12 mouse cellular contexts compared by ENCODE assay signal in the genomic region with DNA sequence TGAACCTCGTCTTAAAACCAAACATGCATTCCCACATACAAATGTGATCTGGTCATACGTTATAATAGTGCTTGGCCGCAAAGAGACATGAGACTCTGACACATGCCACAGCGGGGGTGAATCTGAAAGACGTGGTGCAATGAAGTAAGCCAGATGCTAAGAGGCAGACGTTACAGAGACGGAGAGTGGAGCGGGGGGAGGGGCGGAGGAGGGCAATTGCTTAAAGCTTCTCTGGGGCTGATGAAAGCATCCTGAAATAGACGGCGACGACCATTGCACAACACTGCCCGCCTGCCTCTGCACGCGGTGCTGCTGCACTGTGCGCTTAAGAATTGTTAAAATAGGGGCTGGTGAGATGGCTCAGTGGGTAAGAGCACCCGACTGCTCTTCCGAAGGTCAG. TPM values are rescaled to one million over a fixed set of nuclear protein-coding genes. Genes with fewer than 3 reads are reported as not detected.
A peak's percentile ranks its signal among the peaks of the same experiment; 100 is the strongest.
DNase-seq lines count a peak whose midpoint lies in the region; ATAC-seq lines count a peak whose summit lies in the region.
"Had no signal": no experiment of that assay in that cellular context is flagged by ENCODE, and none has a peak within 500 bp of the region (broad histone marks: within the 10 kb centered on the region; RNA-seq: fewer than 3 reads in every experiment).

No protein-coding gene starts in this region.

- no peak overlapping the region for H3K4me3 ChIP-seq in limb, embryonic 15.5 days
- H3K4me3 ChIP-seq in limb, embryonic 10.5 days = no peak overlapping the region
- no peak overlapping the region for H3K4me3 ChIP-seq in midbrain, embryonic 16.5 days (ENCODE audit: low read depth, low read length)
- no peak overlapping the region for H3K4me3 ChIP-seq in forebrain, embryonic 12.5 days (replicated peaks)
- H3K4me3 ChIP-seq: forebrain, embryonic 13.5 days; layer of hippocampus, adult 2 months had no signal

- H3K36me3 ChIP-seq in limb, embryonic 15.5 days = no peaks in the 10 kb centered on the region
- no peaks in the 10 kb centered on the region for H3K36me3 ChIP-seq in limb, embryonic 10.5 days
- no peaks in the 10 kb centered on the region for H3K36me3 ChIP-seq in midbrain, embryonic 16.5 days (ENCODE audit: control insufficient read depth, insufficient read depth, low read length)
- H3K36me3 ChIP-seq in forebrain, embryonic 12.5 days (replicated peaks) = no peaks in the 10 kb centered on the region

- H3K27ac ChIP-seq in limb, embryonic 15.5 days = peak overlapping the region; percentile 43; the same call in 1 of the 2 replicates
- no peak overlapping the region for H3K27ac ChIP-seq in limb, embryonic 10.5 days
- H3K27ac ChIP-seq in midbrain, embryonic 16.5 days (ENCODE audit: low read length) = no peak overlapping the region
- H3K27ac ChIP-seq in forebrain, embryonic 12.5 days = no peak overlapping the region
- H3K27ac ChIP-seq: forebrain, embryonic 13.5 days; layer of hippocampus, adult 2 months; liver, embryonic 14.5 days had no signal

- WGBS in limb, embryonic 15.5 days = 34% methylated on average over 18 of the region's 18 CpGs
- WGBS in limb, embryonic 10.5 days = 46% methylated on average over 18 of the region's 18 CpGs
- WGBS in midbrain, embryonic 16.5 days = 39% methylated on average over 18 of the region's 18 CpGs
- 51% methylated on average over 18 of the region's 18 CpGs for WGBS in forebrain, embryonic 12.5 days

- H3K9me3 ChIP-seq in limb, embryonic 15.5 days = no peaks in the 10 kb centered on the region
- no peaks in the 10 kb centered on the region for H3K9me3 ChIP-seq in limb, embryonic 10.5 days (replicated peaks)
- no peaks in the 10 kb centered on the region for H3K9me3 ChIP-seq in midbrain, embryonic 16.5 days (replicated peaks; ENCODE audit: control insufficient read depth, low read length, poor library complexity, severe bottlenecking)
- H3K9me3 ChIP-seq in forebrain, embryonic 12.5 days = no peaks in the 10 kb centered on the region
- H3K9me3 ChIP-seq: forebrain, embryonic 13.5 days had no signal

- no peak overlapping the region for H3K4me2 ChIP-seq in limb, embryonic 15.5 days
- no peak overlapping the region for H3K4me2 ChIP-seq in midbrain, embryonic 16.5 days (ENCODE audit: low read length)
- H3K4me2 ChIP-seq in forebrain, embryonic 12.5 days = no peak overlapping the region
- H3K4me2 ChIP-seq: forebrain, embryonic 13.5 days had no signal

- no peak for ATAC-seq in limb, embryonic 15.5 days (ENCODE audit: insufficient number of reproducible peaks, low FRiP score, low TSS enrichment, low read depth)
- ATAC-seq in hematopoietic stem cell, adult 5-6 weeks (replicated peaks in 1 of 2; ENCODE audit: insufficient read depth in 1 of 2, low FRiP score in 2 of 2, low TSS enrichment in 1 of 2, low read depth in 1 of 2, poor library complexity in 2 of 2, severe bottlenecking in 2 of 2) = peak; percentile 48 to 66; a peak in 2 of 4 replicates
- no peak for ATAC-seq in midbrain, embryonic 16.5 days
- no peak for ATAC-seq in forebrain, embryonic 12.5 days (ENCODE audit: low FRiP score)
- ATAC-seq: forebrain, embryonic 13.5 days; hindbrain, embryonic 16.5 days had no signal

- H3K4me1 ChIP-seq in limb, embryonic 15.5 days = peaks cover 8% of the 10 kb centered on the region; the same call in 1 of the 2 replicates
- peaks cover 10% of the 10 kb centered on the region; the same call in 1 of the 2 replicates for H3K4me1 ChIP-seq in limb, embryonic 10.5 days
- no peaks in the 10 kb centered on the region for H3K4me1 ChIP-seq in midbrain, embryonic 16.5 days (ENCODE audit: control insufficient read depth, insufficient read depth, low read length)
- H3K4me1 ChIP-seq in forebrain, embryonic 12.5 days = no peaks in the 10 kb centered on the region
- H3K4me1 ChIP-seq: forebrain, embryonic 13.5 days had no signal

- H3K9ac ChIP-seq in limb, embryonic 15.5 days = no peak overlapping the region
- H3K9ac ChIP-seq in midbrain, embryonic 16.5 days (ENCODE audit: low read depth, low read length) = no peak overlapping the region
- no peak overlapping the region for H3K9ac ChIP-seq in forebrain, embryonic 12.5 days
- H3K9ac ChIP-seq: forebrain, embryonic 13.5 days; liver, embryonic 14.5 days had no signal

- DNase-seq in adrenal gland, postnatal 14 days = peak; percentile 44
- no peak for DNase-seq in adrenal gland, postnatal 4 days (ENCODE audit: low spot score in 2 of 2)
- DNase-seq in limb, embryonic 10.5 days (ENCODE audit: low spot score) = no peak
- peak; percentile 20 to 47 for DNase-seq in monocyte, adult 2 months (ENCODE audit: low read depth in 1 of 2, low spot score in 2 of 2)

- H3K27me3 ChIP-seq in limb, embryonic 15.5 days = no peaks in the 10 kb centered on the region
- no peaks in the 10 kb centered on the region for H3K27me3 ChIP-seq in limb, embryonic 10.5 days (ENCODE audit: low read depth, poor library complexity, severe bottlenecking)
- H3K27me3 ChIP-seq in midbrain, embryonic 16.5 days (ENCODE audit: control insufficient read depth, insufficient read depth, low read depth, low read length) = no peaks in the 10 kb centered on the region
- peaks cover 4% of the 10 kb centered on the region; the same call in 1 of the 2 replicates for H3K27me3 ChIP-seq in forebrain, embryonic 12.5 days
- H3K27me3 ChIP-seq: forebrain, embryonic 13.5 days had no signal

RNA-seq across cellular contexts. Expression of a gene that starts 11.0 kb away (rescaled TPM):
- 1.3 and 2.3 TPM in 2 replicates for total RNA-seq in adrenal gland, postnatal 14 days (2021)
- 1 to 10 TPM; 3.1 to 3.8 TPM for total RNA-seq in adrenal gland, postnatal 4 days (2021)
- polyA plus RNA-seq in limb, embryonic 15.5 days (2015; fragmentation: Nextera tagmentation; extraction: Ambion mirVana) = 1.4 and 1.7 TPM in 2 replicates
- 0.28 and 0.75 TPM in 2 replicates for polyA plus RNA-seq in limb, embryonic 10.5 days (2016; fragmentation: Nextera tagmentation; extraction: Ambion mirVana)
- 4.0 and 5.7 TPM in 2 replicates for total RNA-seq in hematopoietic stem cell, adult 5-6 weeks (2017)
- 0.26 and 0.34 TPM in 2 replicates for polyA plus RNA-seq in midbrain, embryonic 16.5 days (2015; fragmentation: Nextera tagmentation; extraction: Ambion mirVana)
- polyA plus RNA-seq in forebrain, embryonic 12.5 days (2016; fragmentation: Nextera tagmentation; extraction: Ambion mirVana) = 0.32 and 0.54 TPM in 2 replicates

RNA-seq across cellular contexts. Expression of a gene that starts 42.9 kb away (rescaled TPM):
- total RNA-seq in adrenal gland, postnatal 14 days (2021) = 0.30 and 0.48 TPM in 2 replicates
- 1 to 10 TPM in 1 of 2 experiments, under 1 TPM in 1; 0.73 to 3.5 TPM for total RNA-seq in adrenal gland, postnatal 4 days (2021)
- 2.0 and 2.3 TPM in 2 replicates for polyA plus RNA-seq in limb, embryonic 15.5 days (2015; fragmentation: Nextera tagmentation; extraction: Ambion mirVana)
- polyA plus RNA-seq in limb, embryonic 10.5 days (2016; fragmentation: Nextera tagmentation; extraction: Ambion mirVana) = 0.98 and 1.1 TPM in 2 replicates
- not detected in 2 replicates for total RNA-seq in hematopoietic stem cell, adult 5-6 weeks (2017)
- 2.1 and 2.9 TPM in 2 replicates for polyA plus RNA-seq in midbrain, embryonic 16.5 days (2015; fragmentation: Nextera tagmentation; extraction: Ambion mirVana)
- polyA plus RNA-seq in forebrain, embryonic 12.5 days (2016; fragmentation: Nextera tagmentation; extraction: Ambion mirVana) = 1.1 and 1.3 TPM in 2 replicates

Comparison
In these comparisons a context has a peak if more than half of its experiments do, and no peak if none do; other contexts are left out.
1. DNase-seq: peak in adrenal gland, postnatal 14 days (single experiment) and monocyte, adult 2 months (2 of 2); none in adrenal gland, postnatal 4 days (0 of 2) and limb, embryonic 10.5 days (single experiment).
2. ATAC-seq: peak in hematopoietic stem cell, adult 5-6 weeks (2 of 2); none in limb, embryonic 15.5 days (single experiment), midbrain, embryonic 16.5 days (single experiment) and forebrain, embryonic 12.5 days (single experiment).